Mouse (Mus musculus): ENCODE results near the gene Dact1.

Gene Dact1

DNA sequence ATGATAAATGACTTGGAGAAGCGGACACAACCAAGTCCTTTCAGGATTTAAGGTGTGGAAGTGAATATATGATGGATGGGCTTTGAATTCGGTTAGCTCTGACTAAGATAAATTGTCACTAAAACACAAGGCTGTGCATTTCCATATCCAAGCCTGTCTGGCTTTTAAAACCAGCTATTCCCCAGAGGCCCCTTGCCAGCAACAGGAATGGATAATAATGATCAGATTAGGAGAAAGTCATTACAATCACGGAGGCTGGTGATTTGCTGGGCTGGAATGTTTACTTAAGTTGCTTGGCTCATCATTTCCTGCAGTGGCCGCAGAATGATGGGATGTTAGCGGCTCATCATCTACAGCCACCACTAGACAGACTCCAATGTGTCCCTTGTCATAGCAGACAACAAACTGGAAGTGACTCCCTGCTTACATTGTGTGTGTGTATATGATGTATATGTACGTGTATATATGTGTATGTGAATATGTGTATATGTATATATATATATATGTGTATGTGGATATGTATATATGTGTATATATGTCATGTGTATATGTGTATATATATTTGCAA lies 28.3 kb downstream of the Dact1 start:
- no peak for DNase-seq (ENCODE audit: low read depth, low spot score)

GRCm38 (mm10) chr12:71339142-71339848 lies 29.6 kb downstream of the Dact1 start:
- DNase-seq (ENCODE audit: low read depth, low spot score) = no peak

- DNase-seq (ENCODE audit: low read depth, low spot score) = no peak
Observed at GRCm38 (mm10) chr12:71342397-71342796, 32.7 kb downstream of the Dact1 start.

DNA sequence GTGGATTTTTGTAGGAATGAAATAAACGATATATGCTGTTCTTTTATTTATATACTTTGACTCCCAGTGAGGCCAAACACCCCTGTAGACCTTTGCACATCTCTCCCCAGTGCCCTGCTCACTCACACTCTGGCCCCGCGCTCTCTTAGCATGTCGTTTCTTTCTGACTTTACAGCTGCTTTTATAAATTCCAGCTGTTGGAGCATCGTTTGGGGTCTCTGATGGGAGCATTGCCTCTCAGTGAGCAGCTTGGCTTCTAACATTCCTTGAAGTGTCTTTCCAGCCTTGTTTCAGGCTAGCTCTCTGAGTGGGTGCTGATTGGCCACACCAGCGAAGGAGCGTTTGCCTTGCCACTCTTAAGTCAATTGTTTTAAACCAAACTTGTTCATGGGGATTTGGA lies 35.8 kb downstream of the Dact1 start:
- no peak for DNase-seq (ENCODE audit: low read depth, low spot score)

DNA sequence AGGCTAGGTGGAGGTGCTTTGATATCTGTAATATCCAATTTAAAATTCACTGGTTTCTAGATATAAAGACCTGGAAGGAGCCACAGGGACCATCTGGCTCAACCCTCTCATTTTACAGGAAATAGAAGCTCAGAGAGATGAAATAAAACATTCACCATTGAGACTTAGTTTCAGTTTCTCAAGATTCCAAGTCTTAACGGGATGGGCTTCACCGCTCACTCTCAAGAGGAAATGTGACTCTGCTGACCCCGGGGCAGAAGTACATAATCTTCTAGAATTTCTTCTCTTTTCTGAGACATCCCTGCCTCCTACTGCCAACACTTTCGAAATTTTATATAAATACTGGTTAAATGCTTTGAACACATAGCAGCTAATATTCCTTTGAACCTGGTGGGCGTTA lies 36.4 kb downstream of the Dact1 start:
- no peak for DNase-seq (ENCODE audit: low read depth, low spot score)

- DNase-seq (ENCODE audit: low read depth, low spot score) = no peak
Observed at GRCm38 (mm10) chr12:71348401-71348896, 38.8 kb downstream of the Dact1 start.

GRCm38 (mm10) chr12:71350077-71350476 lies 40.4 kb downstream of the Dact1 start:
- DNase-seq (ENCODE audit: low read depth, low spot score) = no peak

- no peak for DNase-seq (ENCODE audit: low read depth, low spot score)
Observed at GRCm38 (mm10) chr12:71354656-71355055, 45.0 kb downstream of the Dact1 start.

GRCm38 (mm10) chr12:71355092-71355491 lies 45.4 kb downstream of the Dact1 start:
- no peak for DNase-seq (ENCODE audit: low read depth, low spot score)

- no peak for DNase-seq (ENCODE audit: low read depth, low spot score)
Observed at GRCm38 (mm10) chr12:71361616-71362015, 51.9 kb downstream of the Dact1 start.

DNA sequence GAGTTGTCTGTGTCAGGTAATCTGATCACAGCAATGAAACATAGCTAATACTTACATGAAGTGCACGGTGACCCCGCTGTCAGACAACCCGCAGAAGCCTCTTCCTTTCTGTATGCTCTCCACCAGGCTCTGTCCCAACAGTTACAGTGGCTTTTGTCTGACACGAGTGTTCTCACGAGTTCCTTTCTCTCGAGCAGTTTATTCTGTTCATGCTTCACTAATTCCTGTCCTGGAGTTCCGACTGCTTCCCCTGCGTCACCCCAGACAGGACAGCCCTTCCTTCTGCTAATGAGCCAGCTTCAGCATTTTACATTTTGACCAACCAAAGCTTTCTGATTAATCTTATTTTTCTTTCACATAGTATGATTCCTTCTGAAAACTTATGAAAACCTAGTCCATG lies 52.7 kb downstream of the Dact1 start:
- no peak for DNase-seq (ENCODE audit: low read depth, low spot score)

GRCm38 (mm10) chr12:71364106-71364505 lies 54.4 kb downstream of the Dact1 start:
- no peak for DNase-seq (ENCODE audit: low read depth, low spot score)

DNA sequence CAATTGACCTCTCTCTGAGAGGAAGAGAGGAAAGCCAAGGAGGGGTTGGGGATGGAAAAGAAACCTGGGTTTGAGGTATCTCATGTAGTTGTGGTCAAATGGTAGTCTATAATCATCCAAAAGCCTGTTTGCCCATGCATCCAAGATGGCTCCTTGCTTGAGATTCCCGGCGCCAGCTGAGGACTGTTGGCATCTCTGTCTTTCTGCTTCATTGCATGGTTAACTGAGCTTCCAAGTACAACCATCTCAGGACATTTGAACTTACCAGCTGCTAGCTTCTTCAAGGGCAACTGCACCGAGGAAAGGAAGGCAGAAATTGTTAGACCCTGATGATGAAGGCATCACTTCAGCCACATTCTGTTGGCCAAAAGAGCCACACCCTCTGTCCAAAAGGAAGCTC lies 54.8 kb downstream of the Dact1 start:
- DNase-seq (ENCODE audit: low read depth, low spot score) = no peak

DNA sequence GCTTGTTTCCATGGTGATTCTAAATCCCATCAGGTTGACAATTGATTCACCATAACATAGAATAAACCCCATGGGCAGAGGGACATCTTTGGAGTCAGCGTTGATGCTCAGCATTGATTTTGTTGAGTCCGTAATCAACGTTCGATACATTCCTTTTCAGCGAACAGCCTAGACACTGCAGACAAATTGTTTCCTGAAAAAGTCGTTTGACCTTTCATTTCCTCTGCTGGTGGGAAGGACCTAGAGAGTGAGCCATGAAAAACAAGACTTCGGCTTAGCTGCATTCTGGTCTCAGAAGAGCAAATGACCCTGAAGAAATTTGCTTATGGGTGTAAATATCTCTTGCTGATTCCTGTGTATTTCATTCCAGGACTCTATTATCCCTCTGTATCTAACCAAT lies 55.5 kb downstream of the Dact1 start:
- DNase-seq (ENCODE audit: low read depth, low spot score) = no peak

DNA sequence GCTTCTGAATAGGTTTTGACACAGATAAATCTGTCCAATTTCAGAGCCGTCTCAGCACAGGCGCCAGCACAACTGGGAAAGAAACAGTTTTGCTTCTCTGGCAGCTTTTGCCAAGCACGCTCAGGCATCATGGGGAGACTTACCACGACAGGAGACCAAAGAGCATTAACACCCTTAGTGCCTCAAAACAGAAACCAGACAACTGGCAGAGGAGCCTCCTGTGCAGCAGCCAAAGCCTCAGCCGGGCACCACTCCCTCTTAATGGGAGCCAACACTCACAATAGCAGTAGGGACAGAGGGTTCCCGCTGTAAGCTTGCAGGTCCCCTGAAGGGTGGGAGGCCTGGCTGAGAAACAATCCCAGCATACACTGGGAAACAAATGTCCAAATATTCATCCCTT lies 56.5 kb downstream of the Dact1 start:
- DNase-seq (ENCODE audit: low read depth, low spot score) = no peak

DNA sequence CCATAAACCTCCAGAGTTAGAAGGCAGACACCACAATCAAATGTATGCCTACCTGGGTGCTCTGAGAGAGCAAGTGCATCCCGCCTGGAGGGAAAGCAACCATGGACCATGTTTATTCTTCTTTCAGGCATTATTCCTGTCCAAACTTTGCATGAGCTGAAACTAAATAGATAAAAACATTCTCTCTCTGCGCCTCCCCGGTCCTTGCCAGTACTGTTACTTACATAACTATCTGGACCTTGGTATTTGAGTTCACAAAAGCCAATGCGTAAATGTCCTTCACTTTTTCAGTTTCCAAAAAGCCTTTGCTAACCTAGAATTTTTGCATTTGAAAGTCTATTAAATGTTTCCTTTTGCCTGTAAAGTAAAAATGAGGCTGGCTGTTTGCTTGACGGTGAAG lies 58.9 kb downstream of the Dact1 start:
- no peak for DNase-seq (ENCODE audit: low read depth, low spot score)
